Mouse (Mus musculus) G1E (cell line): ENCODE results near the gene Sorcs3. TPM values are rescaled to one million over a fixed set of nuclear protein-coding genes. Genes with fewer than 3 reads are reported as not detected.

Experiments used
- ATAC-seq: 2 replicates; pipeline ENCODE4 v1.8.0; 2016; ENCODE audit warnings: mild to moderate bottlenecking; ENCODE audit not compliant: insufficient number of reproducible peaks, poor library complexity, low FRiP score, severe bottlenecking; ENCODE audit errors: extremely low read depth
- DNase-seq: peaks from one replicate; pipeline ENCODE4 v3.0.0; 2012; ENCODE audit warnings: low spot score
- H3K27me3 ChIP-seq: 2 replicates; pipeline ENCODE4 v1.6.1; 2012; ENCODE audit warnings: mild to moderate bottlenecking, low read length, inconsistent platforms; ENCODE audit not compliant: insufficient read depth
- H3K36me3 ChIP-seq: replicated peaks from 2 replicates; pipeline ENCODE3; 2012; ENCODE audit warnings: mild to moderate bottlenecking, inconsistent platforms
- H3K4me1 ChIP-seq: 2 replicates; pipeline ENCODE4 v1.6.1; 2012; ENCODE audit warnings: low read depth, low read length, inconsistent platforms, mixed read lengths; ENCODE audit not compliant: insufficient read depth
- H3K4me3 ChIP-seq: 2 replicates; pipeline ENCODE4 v1.5.1; 2012; ENCODE audit warnings: low read depth, mild to moderate bottlenecking, inconsistent platforms, low read length, moderate library complexity, mixed read lengths
- H3K9me3 ChIP-seq: replicated peaks from 2 replicates; pipeline ENCODE4 v1.6.1; 2012; ENCODE audit warnings: inconsistent platforms
- CTCF ChIP-seq: IDR thresholded peaks from 2 replicates; pipeline ENCODE4 v1.5.1; 2012; ENCODE audit warnings: low read depth, low read length, inconsistent platforms, mixed read lengths
- GATA1 ChIP-seq: IDR thresholded peaks from 2 replicates; pipeline ENCODE4 v1.6.1; 2012; ENCODE audit warnings: borderline replicate concordance, low read length, inconsistent platforms, mixed read lengths
- GATA2 ChIP-seq: IDR thresholded peaks from 2 replicates; pipeline ENCODE4 v1.6.1; 2012; ENCODE audit warnings: low read depth, low read length, inconsistent platforms, borderline replicate concordance
- POLR2AphosphoS5 ChIP-seq: IDR thresholded peaks from 2 replicates; pipeline ENCODE4 v1.6.1; 2012; ENCODE audit warnings: low read depth, low read length, inconsistent platforms; ENCODE audit not compliant: insufficient replicate concordance
- TAL1 ChIP-seq: conservative IDR thresholded peaks from 2 replicates; pipeline ENCODE4 v1.6.1; 2012; ENCODE audit warnings: low read depth, low read length, inconsistent platforms, mixed read lengths
- polyA plus RNA-seq: library from polyadenylated mRNA; stranded (reverse); fragments of >175 nt; gene quantifications from 2 replicates; pipeline ENCODE4 v1.2.3, GENCODE M21; 2012
- total RNA-seq, 2 experiments: library from RNA; stranded (forward) in 1 of 2; stranded (reverse) in 1 of 2; fragments of 200-1000 nt in 1 of 2; fragments of >200 nt in 1 of 2; fragmentation: Nextera tagmentation in 1 of 2; gene quantifications; 2 replicates each; pipeline ENCODE4 v1.2.3; 2014 to 2017

Sorcs3 gene
- total and polyA plus RNA-seq, 3 experiments, result not detected

- H3K9me3 ChIP-seq, result peaks cover 57% of the 10 kb centered on the region
- no peaks in the 10 kb centered on the region for H3K27me3 ChIP-seq
- TF ChIP-seq GATA2 (no peak), POLR2AphosphoS5 (no peak), GATA1 (no peak), TAL1 (no peak), CTCF (no peak)
- ATAC-seq (no peak), DNase-seq (no peak)
- no peak overlapping the region for H3K4me3 ChIP-seq
- no peaks in the 10 kb centered on the region for H3K36me3 ChIP-seq
- no peaks in the 10 kb centered on the region for H3K4me1 ChIP-seq
These were observed 122.3 kb downstream of the Sorcs3 start for GRCm38 (mm10) chr19:48328171-48328570.

GRCm38 (mm10) chr19:48331640-48332039 lies 125.8 kb downstream of the Sorcs3 start:
- H3K9me3 ChIP-seq, result peaks cover 52% of the 10 kb centered on the region
- no peaks in the 10 kb centered on the region for H3K27me3 ChIP-seq
- DNase-seq (no peak), ATAC-seq (no peak)
- H3K36me3 ChIP-seq, result no peaks in the 10 kb centered on the region
- TF ChIP-seq TAL1 (no peak), CTCF (no peak), POLR2AphosphoS5 (no peak), GATA2 (no peak), GATA1 (no peak)
- H3K4me3 ChIP-seq, result no peak overlapping the region
- H3K4me1 ChIP-seq, result no peaks in the 10 kb centered on the region

DNA sequence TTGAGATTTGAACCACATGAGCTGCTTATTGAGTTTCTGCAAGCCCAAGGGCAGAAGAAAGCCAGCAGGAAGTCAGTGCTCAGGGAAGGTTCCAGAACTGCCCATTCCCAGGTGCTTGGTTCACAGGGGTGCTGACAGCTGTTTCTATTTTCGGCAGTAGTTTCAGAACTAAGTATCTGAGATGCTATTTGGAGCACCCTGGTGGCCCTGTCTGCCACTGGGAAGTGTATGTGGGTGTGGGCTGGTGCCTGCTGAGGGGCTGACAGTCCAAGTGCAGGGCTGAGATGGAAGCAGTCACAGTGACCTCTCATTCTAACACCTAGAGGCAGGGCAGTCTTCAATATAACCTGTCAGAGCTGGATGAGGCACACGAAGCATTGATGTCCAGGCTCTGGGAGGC lies 127.3 kb downstream of the Sorcs3 start:
- Histone ChIP-seq H3K4me1 (no peaks in the 10 kb centered on the region), H3K27me3 (no peaks in the 10 kb centered on the region), H3K9me3 (peaks cover 56% of the 10 kb centered on the region), H3K36me3 (no peaks in the 10 kb centered on the region), H3K4me3 (no peak overlapping the region)
- TF ChIP-seq GATA2 (no peak), TAL1 (no peak), POLR2AphosphoS5 (no peak), CTCF (no peak), GATA1 (no peak)
- ATAC-seq, result no peak
- no peak for DNase-seq

GRCm38 (mm10) chr19:48337461-48337860 lies 131.6 kb downstream of the Sorcs3 start:
- peaks cover 68% of the 10 kb centered on the region for H3K9me3 ChIP-seq
- H3K4me1 ChIP-seq, result no peaks in the 10 kb centered on the region
- TF ChIP-seq GATA2 (no peak), GATA1 (no peak), CTCF (no peak), POLR2AphosphoS5 (no peak), TAL1 (no peak)
- no peaks in the 10 kb centered on the region for H3K36me3 ChIP-seq
- H3K27me3 ChIP-seq, result no peaks in the 10 kb centered on the region
- DNase-seq (no peak), ATAC-seq (no peak)
- no peak overlapping the region for H3K4me3 ChIP-seq

DNA sequence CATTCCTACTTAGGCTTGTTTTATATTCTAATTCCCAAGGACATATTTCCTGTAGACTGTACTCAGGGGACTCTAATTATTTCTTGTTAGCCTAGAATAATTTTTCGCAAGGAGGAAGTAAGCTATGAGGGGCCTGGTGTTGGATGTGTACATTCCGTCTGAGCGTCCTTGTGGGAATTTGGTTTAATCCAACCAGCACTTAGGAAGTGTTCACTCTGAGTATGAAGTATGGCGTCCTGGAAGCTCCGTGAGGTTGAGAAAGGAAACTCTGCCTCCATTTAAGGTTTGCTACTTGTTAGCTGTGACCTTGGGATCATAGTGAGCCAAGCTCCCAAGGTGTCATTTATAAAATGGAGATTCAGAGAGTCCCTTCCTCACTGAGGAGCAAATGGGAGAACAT lies 132.3 kb downstream of the Sorcs3 start:
- Histone ChIP-seq H3K4me1 (no peaks in the 10 kb centered on the region), H3K36me3 (no peaks in the 10 kb centered on the region), H3K9me3 (peaks cover 69% of the 10 kb centered on the region), H3K27me3 (no peaks in the 10 kb centered on the region), H3K4me3 (no peak overlapping the region)
- no peak for ATAC-seq
- TF ChIP-seq POLR2AphosphoS5 (no peak), GATA2 (no peak), CTCF (no peak), GATA1 (no peak), TAL1 (no peak)
- no peak for DNase-seq

DNA sequence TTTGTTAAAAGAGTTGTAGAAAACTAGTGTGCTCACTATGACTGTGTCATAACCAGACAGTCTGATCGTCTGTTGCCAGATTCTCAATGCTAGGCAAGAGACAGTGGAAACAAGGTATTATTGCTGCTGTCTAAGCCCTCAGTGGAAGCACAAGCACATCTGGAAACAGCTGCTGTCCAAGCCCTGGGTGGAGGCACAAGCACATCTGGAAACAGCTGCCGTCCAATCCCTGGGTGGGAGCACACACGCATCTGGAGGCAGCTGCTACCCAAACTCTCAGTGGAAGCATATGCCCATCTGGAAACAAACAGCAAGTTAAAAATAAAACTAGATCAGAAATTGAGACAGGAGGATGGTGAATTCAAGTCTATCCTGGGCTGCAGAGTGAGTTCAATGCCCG lies 136.9 kb downstream of the Sorcs3 start:
- DNase-seq, result no peak
- Histone ChIP-seq H3K36me3 (no peaks in the 10 kb centered on the region), H3K9me3 (peaks cover 72% of the 10 kb centered on the region), H3K27me3 (no peaks in the 10 kb centered on the region), H3K4me3 (no peak overlapping the region), H3K4me1 (no peaks in the 10 kb centered on the region)
- no peak for ATAC-seq
- TF ChIP-seq GATA2 (no peak), CTCF (no peak), GATA1 (no peak), POLR2AphosphoS5 (no peak), TAL1 (no peak)

GRCm38 (mm10) chr19:48343442-48343841 lies 137.6 kb downstream of the Sorcs3 start:
- Histone ChIP-seq H3K4me1 (no peaks in the 10 kb centered on the region), H3K36me3 (no peaks in the 10 kb centered on the region), H3K4me3 (no peak overlapping the region), H3K27me3 (no peaks in the 10 kb centered on the region), H3K9me3 (peaks cover 74% of the 10 kb centered on the region)
- DNase-seq (no peak), ATAC-seq (no peak)
- TF ChIP-seq POLR2AphosphoS5 (no peak), TAL1 (no peak), CTCF (no peak)
